ENCODE assay signal across 12 mouse cellular contexts in genomic region chr9:114560771-114561670, GRCm38 (mm10). TPM values are rescaled to one million over a fixed set of nuclear protein-coding genes. Genes with fewer than 3 reads are reported as not detected.
A peak's percentile ranks its signal among the peaks of the same experiment; 100 is the strongest.
DNase-seq lines count a peak whose midpoint lies in the region; ATAC-seq and TF ChIP-seq lines count a peak whose summit lies in the region.
"Had no signal": no experiment of that assay in that cellular context is flagged by ENCODE, and none has a peak within 500 bp of the region (broad histone marks: within the 10 kb centered on the region; RNA-seq: fewer than 3 reads in every experiment).

No protein-coding gene starts in this region.

- H3K27me3 ChIP-seq in heart, embryonic 11.5 days (ENCODE audit: control insufficient read depth, insufficient read depth, low read length) = peaks cover 17% of the 10 kb centered on the region; the same call in 1 of the 2 replicates
- no peaks in the 10 kb centered on the region for H3K27me3 ChIP-seq in embryonic facial prominence, embryonic 10.5 days (replicated peaks; ENCODE audit: low read depth, poor library complexity, severe bottlenecking)
- peaks cover 21% of the 10 kb centered on the region for H3K27me3 ChIP-seq in intestine, postnatal 0 days (replicated peaks; ENCODE audit: control insufficient read depth, insufficient read depth, low read length)

- H3K4me1 ChIP-seq in heart, embryonic 11.5 days (ENCODE audit: control insufficient read depth, insufficient read depth, low read length) = peaks cover 15% of the 10 kb centered on the region
- peaks cover 70% of the 10 kb centered on the region for H3K4me1 ChIP-seq in embryonic facial prominence, embryonic 10.5 days
- no peaks in the 10 kb centered on the region; the same call in 1 of the 2 replicates for H3K4me1 ChIP-seq in intestine, postnatal 0 days (replicated peaks; ENCODE audit: control insufficient read depth, insufficient read depth, low read length)

- H3K9ac ChIP-seq in heart, embryonic 11.5 days (ENCODE audit: low read depth, low read length) = peak overlapping the region; percentile 50
- 0 out of 2 replicates have a peak overlapping the region, but pooled peaks have one; percentile 31 for H3K9ac ChIP-seq in intestine, postnatal 0 days (ENCODE audit: low read depth, low read length)

- peak overlapping the region; percentile 67 for H3K4me3 ChIP-seq in heart, embryonic 11.5 days (ENCODE audit: low read depth, low read length)
- H3K4me3 ChIP-seq in embryonic facial prominence, embryonic 10.5 days = peak overlapping the region; percentile 94
- peak overlapping the region; percentile 68 for H3K4me3 ChIP-seq in intestine, postnatal 0 days (ENCODE audit: low read depth, low read length)
- H3K4me3 ChIP-seq: megakaryocyte, embryonic 14.5 days had no signal

- no peaks in the 10 kb centered on the region for H3K9me3 ChIP-seq in heart, embryonic 11.5 days (replicated peaks; ENCODE audit: control insufficient read depth, low read length)
- no peaks in the 10 kb centered on the region for H3K9me3 ChIP-seq in embryonic facial prominence, embryonic 10.5 days
- H3K9me3 ChIP-seq in intestine, postnatal 0 days (ENCODE audit: control insufficient read depth) = no peaks in the 10 kb centered on the region
- H3K9me3 ChIP-seq: megakaryocyte, embryonic 14.5 days had no signal

- 2% methylated on average over 36 of the region's 36 CpGs for WGBS in heart, embryonic 11.5 days (ENCODE audit: insufficient replicate concordance)
- WGBS in embryonic facial prominence, embryonic 10.5 days = under 1% methylated on average over 36 of the region's 36 CpGs
- 3% methylated on average over 36 of the region's 36 CpGs for WGBS in intestine, postnatal 0 days

- H3K27ac ChIP-seq in heart, embryonic 11.5 days (ENCODE audit: low read depth, low read length) = no peak overlapping the region
- peak overlapping the region; percentile 99 for H3K27ac ChIP-seq in embryonic facial prominence, embryonic 10.5 days (replicated peaks)
- no peak overlapping the region for H3K27ac ChIP-seq in intestine, postnatal 0 days (ENCODE audit: low read depth, low read length)

- no peaks in the 10 kb centered on the region for H3K36me3 ChIP-seq in heart, embryonic 11.5 days (ENCODE audit: control insufficient read depth, insufficient read depth, low read length)
- H3K36me3 ChIP-seq in embryonic facial prominence, embryonic 10.5 days (replicated peaks) = no peaks in the 10 kb centered on the region
- H3K36me3 ChIP-seq in intestine, postnatal 0 days (ENCODE audit: control insufficient read depth, insufficient read depth) = no peaks in the 10 kb centered on the region

- ATAC-seq in heart, embryonic 11.5 days (replicated peaks; ENCODE audit: insufficient number of reproducible peaks, low FRiP score, low TSS enrichment) = no peak
- ATAC-seq in intestine, postnatal 0 days = no peak

- no peak for DNase-seq in heart, adult 11 months
- peak; percentile 60 for DNase-seq in embryonic facial prominence, embryonic 10.5 days (ENCODE audit: low spot score)
- peak; percentile 66 for DNase-seq in neural tube, embryonic 10.5 days (ENCODE audit: extremely low spot score, low spot score)
- no peak for DNase-seq in right cerebral cortex, postnatal 25 days
- DNase-seq in cerebellum, adult 11 months = no peak
- DNase-seq in layer of hippocampus, postnatal 25 days (ENCODE audit: extremely low spot score in 1 of 2, low spot score in 1 of 2) = no peak
- DNase-seq: spleen, adult 18-20 months had no signal

- no peak for TF ChIP-seq CTCF in intestine, postnatal 0 days (IDR thresholded peaks at IDR 0.05; ENCODE audit: low read depth)

- H3K4me2 ChIP-seq in heart, embryonic 11.5 days = peak overlapping the region; percentile 84
- peak overlapping the region; percentile 92 for H3K4me2 ChIP-seq in intestine, postnatal 0 days (replicated peaks; ENCODE audit: low read depth)

RNA-seq across cellular contexts. Expression of gene Trim71, which starts 3.1 kb away (rescaled TPM):
- polyA plus RNA-seq in heart, embryonic 11.5 days (2014; fragmentation: Nextera tagmentation; extraction: Ambion mirVana) = 1.00 and 1.1 TPM in 2 replicates
- 7.8 and 9.4 TPM in 2 replicates for polyA plus RNA-seq in embryonic facial prominence, embryonic 10.5 days (2016; fragmentation: Nextera tagmentation; extraction: Ambion mirVana)
- polyA plus RNA-seq in intestine, postnatal 0 days (2015; fragmentation: Nextera tagmentation; extraction: Ambion mirVana) = 1.5 and 2.0 TPM in 2 replicates
- total RNA-seq in layer of hippocampus, postnatal 25 days (2021) = 1 to 10 TPM in 1 of 2 experiments, under 1 TPM in 1; 0.91 to 1.2 TPM
- total RNA-seq: adrenal gland, adult 18-20 months had no signal

RNA-seq across cellular contexts. Expression of gene C130032M10Rik, which starts 45.5 kb away (rescaled TPM):
- polyA plus RNA-seq in heart, embryonic 11.5 days (2014; fragmentation: Nextera tagmentation; extraction: Ambion mirVana) = 0.54 and 0.90 TPM in 2 replicates
- polyA plus RNA-seq in embryonic facial prominence, embryonic 10.5 days (2016; fragmentation: Nextera tagmentation; extraction: Ambion mirVana) = 1.0 and 1.2 TPM in 2 replicates
- polyA plus RNA-seq in intestine, postnatal 0 days (2015; fragmentation: Nextera tagmentation; extraction: Ambion mirVana) = not detected in 2 replicates
- not detected for total RNA-seq in layer of hippocampus, postnatal 25 days (2021)
- total RNA-seq: adrenal gland, adult 18-20 months; common myeloid progenitor, adult 5-6 weeks had no signal

RNA-seq across cellular contexts. Expression of gene Ccr4, which starts 56.3 kb away (rescaled TPM):
- not detected in 2 replicates for polyA plus RNA-seq in heart, embryonic 11.5 days (2014; fragmentation: Nextera tagmentation; extraction: Ambion mirVana)
- polyA plus RNA-seq in embryonic facial prominence, embryonic 10.5 days (2016; fragmentation: Nextera tagmentation; extraction: Ambion mirVana) = 0.10 TPM in 1 of 2 replicates, not detected in the other
- polyA plus RNA-seq in intestine, postnatal 0 days (2015; fragmentation: Nextera tagmentation; extraction: Ambion mirVana) = 2.3 TPM in 2 replicates
- total RNA-seq in layer of hippocampus, postnatal 25 days (2021) = not detected
- total RNA-seq: adrenal gland, adult 18-20 months; common myeloid progenitor, adult 5-6 weeks had no signal

Comparison
In these comparisons a context has a peak if more than half of its experiments do, and no peak if none do; other contexts are left out.
1. DNase-seq: peak in embryonic facial prominence, embryonic 10.5 days (single experiment) and neural tube, embryonic 10.5 days (single experiment); none in heart, adult 11 months (single experiment), right cerebral cortex, postnatal 25 days (single experiment), cerebellum, adult 11 months (single experiment) and layer of hippocampus, postnatal 25 days (0 of 2).
2. Peak in every context shown above with its lines, with median percentiles within 50 percentile points of each other: H3K4me3 ChIP-seq.